Mouse (Mus musculus) CH12.LX (cell line): ENCODE measurements around the gene AC170998.1. TPM values are rescaled to one million over a fixed set of nuclear protein-coding genes. Genes with fewer than 3 reads are reported as not detected.

Experiments used
- DNase-seq: peaks from one replicate; pipeline ENCODE4 v3.0.0-alpha.2; 2013; ENCODE audit errors: extremely low read depth
- H3K27ac ChIP-seq: 2 replicates; pipeline ENCODE4 v1.5.1; 2012; ENCODE audit warnings: low read depth, mild to moderate bottlenecking, control low read depth, moderate library complexity; ENCODE audit not compliant: insufficient read depth
- H3K27me3 ChIP-seq: replicated peaks from 2 replicates; pipeline ENCODE3; 2012; ENCODE audit warnings: inconsistent platforms
- H3K36me3 ChIP-seq, 2 experiments: replicated peaks in 1 of 2; 2 replicates each; pipeline versions ENCODE3 to v1.6.1; 2012; ENCODE audit warnings: inconsistent platforms in 1 of 2, low read length in 1 of 2, mild to moderate bottlenecking in 1 of 2, mixed read lengths in 1 of 2, moderate library complexity in 1 of 2; ENCODE audit not compliant: control insufficient read depth in 1 of 2, insufficient read depth in 1 of 2
- H3K4me1 ChIP-seq, 2 experiments: 2 replicates each; pipeline ENCODE4 v1.6.1; 2012; ENCODE audit warnings: inconsistent platforms in 1 of 2, moderate library complexity in 1 of 2; ENCODE audit not compliant: insufficient read depth in 2 of 2, control insufficient read depth in 1 of 2
- H3K4me2 ChIP-seq: 2 replicates; pipeline ENCODE4 v1.6.1; 2012; ENCODE audit warnings: low read depth, mild to moderate bottlenecking, control low read depth; ENCODE audit not compliant: poor library complexity, insufficient read depth, severe bottlenecking
- H3K4me3 ChIP-seq, 3 experiments: fragments of 150-350 bp in 1 of 3; sonication (generic) in 1 of 3; replicated peaks in 1 of 3; 2 replicates each; pipeline versions ENCODE3 to v1.5.1; 2011 to 2012; ENCODE audit warnings: low read depth in 2 of 3, low read length in 2 of 3, mild to moderate bottlenecking in 2 of 3, moderate library complexity in 2 of 3, control low read depth in 1 of 3, improper control_type of control experiment in 1 of 3, inconsistent platforms in 1 of 3, mixed read lengths in 1 of 3; ENCODE audit not compliant: poor library complexity in 1 of 3
- H3K79me2 ChIP-seq: replicated peaks from 2 replicates; pipeline ENCODE4 v1.6.1; 2012; ENCODE audit warnings: mild to moderate bottlenecking, moderate library complexity; ENCODE audit not compliant: control insufficient read depth, poor library complexity, insufficient read depth, severe bottlenecking; ENCODE audit errors: extremely low read depth
- H3K9ac ChIP-seq: 2 replicates; pipeline ENCODE4 v1.6.1; 2012; ENCODE audit warnings: low read depth, mild to moderate bottlenecking, control low read depth, moderate library complexity; ENCODE audit not compliant: insufficient read depth
- H3K9me3 ChIP-seq: replicated peaks from 2 replicates; pipeline ENCODE3; 2012; ENCODE audit warnings: low read length, inconsistent platforms, mixed read lengths
- BHLHE40 ChIP-seq: IDR thresholded peaks from 2 replicates; pipeline ENCODE4 v1.6.1; 2011; ENCODE audit warnings: mild to moderate bottlenecking, low read depth, low read length, improper control_type of control experiment
- CHD1 ChIP-seq: IDR thresholded peaks from 2 replicates; pipeline ENCODE4 v1.6.1; 2012; ENCODE audit warnings: low read depth, low read length, improper control_type of control experiment, inconsistent platforms
- CHD2 ChIP-seq: IDR thresholded peaks from 2 replicates; pipeline ENCODE4 v1.6.1; 2011; ENCODE audit warnings: low read length, improper control_type of control experiment
- E2F4 ChIP-seq: IDR thresholded peaks from 2 replicates; pipeline ENCODE4 v1.6.1; 2011; ENCODE audit warnings: low read depth, low read length, improper control_type of control experiment; ENCODE audit not compliant: insufficient replicate concordance
- ETS1 ChIP-seq: conservative IDR thresholded peaks from 2 replicates; pipeline ENCODE4 v1.6.1; 2012; ENCODE audit warnings: low read depth, mild to moderate bottlenecking, inconsistent platforms, low read length, improper control_type of control experiment, moderate library complexity
- GABPA ChIP-seq: IDR thresholded peaks from 2 replicates; pipeline ENCODE4 v1.6.1; 2012; ENCODE audit warnings: low read depth, low read length, improper control_type of control experiment, inconsistent platforms; ENCODE audit not compliant: insufficient replicate concordance
- IRF4 ChIP-seq: IDR thresholded peaks from 2 replicates; pipeline ENCODE4 v1.6.1; 2014; ENCODE audit warnings: low read depth, mild to moderate bottlenecking, inconsistent platforms, low read length, improper control_type of control experiment
- JUND ChIP-seq: conservative IDR thresholded peaks from 2 replicates; pipeline ENCODE4 v1.6.1; 2011; ENCODE audit warnings: low read depth, low read length, improper control_type of control experiment
- MAFK ChIP-seq: IDR thresholded peaks from 2 replicates; pipeline ENCODE4 v1.6.1; 2011; ENCODE audit warnings: low read length, improper control_type of control experiment; ENCODE audit not compliant: insufficient replicate concordance
- MAX ChIP-seq: IDR thresholded peaks from 2 replicates; pipeline ENCODE4 v1.6.1; 2011; ENCODE audit warnings: low read length, improper control_type of control experiment
- MAZ ChIP-seq: IDR thresholded peaks from 2 replicates; pipeline ENCODE4 v1.6.1; 2012; ENCODE audit warnings: low read depth, mild to moderate bottlenecking, inconsistent platforms, low read length, improper control_type of control experiment, moderate library complexity
- MEF2A ChIP-seq: IDR thresholded peaks from 2 replicates; pipeline ENCODE4 v1.6.1; 2014; ENCODE audit warnings: low read depth, mild to moderate bottlenecking, inconsistent platforms, low read length, improper control_type of control experiment, borderline replicate concordance
- MXI1 ChIP-seq: IDR thresholded peaks from 2 replicates; pipeline ENCODE4 v1.6.1; 2011; ENCODE audit warnings: mild to moderate bottlenecking, low read depth, low read length, improper control_type of control experiment
- MYC ChIP-seq: IDR thresholded peaks from 2 replicates; pipeline ENCODE4 v1.6.1; 2011; ENCODE audit warnings: low read depth, mild to moderate bottlenecking, improper control_type of control experiment, low read length
- NELFE ChIP-seq: IDR thresholded peaks from 2 replicates; pipeline ENCODE4 v1.6.1; 2011; ENCODE audit warnings: low read depth, low read length, improper control_type of control experiment
- NRF1 ChIP-seq: IDR thresholded peaks from 2 replicates; pipeline ENCODE4 v1.6.1; 2014; ENCODE audit warnings: low read depth, mild to moderate bottlenecking, inconsistent platforms, low read length, improper control_type of control experiment, moderate library complexity
- PAX5 ChIP-seq: IDR thresholded peaks from 2 replicates; pipeline ENCODE4 v1.6.1; 2012; ENCODE audit warnings: low read length, inconsistent platforms, mixed read lengths
- POLR2A ChIP-seq: IDR thresholded peaks from 2 replicates; pipeline ENCODE4 v1.6.1; 2011; ENCODE audit warnings: low read depth, mild to moderate bottlenecking, improper control_type of control experiment, low read length
- RAD21 ChIP-seq: IDR thresholded peaks from 2 replicates; pipeline ENCODE4 v1.6.1; 2011; ENCODE audit warnings: low read depth, mild to moderate bottlenecking, low read length, improper control_type of control experiment, moderate library complexity
- RCOR1 ChIP-seq: conservative IDR thresholded peaks from 2 replicates; pipeline ENCODE4 v1.6.1; 2012; ENCODE audit warnings: low read depth, mild to moderate bottlenecking, inconsistent platforms, low read length, improper control_type of control experiment
- TBP ChIP-seq: conservative IDR thresholded peaks from 2 replicates; pipeline ENCODE4 v1.6.1; 2011; ENCODE audit warnings: low read depth, low read length, improper control_type of control experiment
- TCF12 ChIP-seq: IDR thresholded peaks from 2 replicates; pipeline ENCODE4 v1.6.1; 2014; ENCODE audit warnings: low read depth, mild to moderate bottlenecking, inconsistent platforms, low read length, improper control_type of control experiment
- ZMIZ1 ChIP-seq: IDR thresholded peaks from 2 replicates; pipeline ENCODE4 v1.6.1; 2012; ENCODE audit warnings: low read depth, mild to moderate bottlenecking, inconsistent platforms, low read length, improper control_type of control experiment
- ZNF384 ChIP-seq: IDR thresholded peaks from 2 replicates; pipeline ENCODE4 v1.6.1; 2012; ENCODE audit warnings: low read depth, low read length, improper control_type of control experiment, inconsistent platforms
- dilution Hi-C: fragments of 300-500 bp; cut with MboI; formaldehyde crosslinking; loops from 2 replicates; pipeline ENCODE4 v1.14.3; 2020; ENCODE audit warnings: low sequenced_read_pairs; ENCODE audit not compliant: extremely low pct_unique_long_range_greater_than_20kb, extremely low pct_ligation_motif_present
- in situ Hi-C: fragments of 300-500 bp; cut with MboI; formaldehyde crosslinking; loops from 3 replicates; pipeline ENCODE4 v1.14.3; 2019; ENCODE audit warnings: low sequenced_read_pairs, low pct_ligation_motif_present, low pct_unique_long_range_greater_than_20kb, mixed read lengths
- polyA plus RNA-seq: library from polyadenylated mRNA; unstranded; fragments of >175 nt; gene quantifications from 2 replicates; pipeline ENCODE4 v1.2.1, GENCODE M21; 2012; ENCODE audit warnings: low read depth; ENCODE audit not compliant: insufficient read length
- total RNA-seq, 2 experiments: library from RNA; depleted of rRNA; stranded (reverse); fragments of 300-350 nt in 1 of 2; fragments of >200 nt in 1 of 2; gene quantifications; 2 replicates each; pipeline ENCODE4 v1.2.3; 2012 to 2014

The AC170998.1 gene
- 0.38 TPM in 1 of 2 replicates, not detected in the other for total RNA-seq (2012; rRNA removed)
- total RNA-seq (2014; rRNA removed) = not detected in 2 replicates
- polyA plus RNA-seq = 0.50 TPM in 1 of 2 replicates, not detected in the other

DNA sequence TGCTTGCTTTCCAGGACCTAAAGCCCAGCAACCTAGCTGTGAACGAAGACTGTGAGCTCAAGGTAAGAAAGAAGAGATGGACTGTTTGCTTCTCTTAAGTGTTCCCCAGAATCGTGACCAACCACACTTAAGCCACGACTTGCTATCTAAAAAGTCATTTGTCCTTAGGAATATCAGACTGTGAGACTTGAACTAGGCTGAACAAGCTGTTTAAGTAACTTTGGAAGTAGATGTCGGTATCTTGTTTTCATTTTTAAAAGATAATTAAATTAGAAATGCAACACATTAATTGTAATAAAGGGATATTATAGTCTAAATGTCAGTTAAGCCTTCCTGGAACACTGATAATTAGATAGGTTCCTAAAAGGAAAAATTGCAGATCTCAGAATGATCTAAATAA, at the start of gene AC170998.1:
Gene AC170998.1 (plus strand): TSS at position 301 of the 400 bp plus-strand sequence.
- no peak for DNase-seq
- Histone ChIP-seq H3K27me3 (no peaks in the 10 kb centered on the region), H3K79me2 (no peaks in the 10 kb centered on the region), H3K4me1 (no peaks in the 10 kb centered on the region)
- dilution Hi-C loops = no loop called here
- no peak for TF ChIP-seq TCF12
- TF ChIP-seq GABPA = no peak
- TF ChIP-seq E2F4 = no peak
- no peak for TF ChIP-seq JUND
- TF ChIP-seq NRF1 = no peak
- TF ChIP-seq MYC = no peak
- TF ChIP-seq CHD2 = no peak
- TF ChIP-seq ZNF384 = no peak
- no peak for TF ChIP-seq PAX5
- TF ChIP-seq TBP = no peak
- TF ChIP-seq POLR2A = no peak
- TF ChIP-seq RCOR1 = no peak
- no peak for TF ChIP-seq NELFE
- no peak for TF ChIP-seq ZMIZ1
- no peak for TF ChIP-seq MAZ
- TF ChIP-seq RAD21 = no peak
- TF ChIP-seq MEF2A = no peak
- TF ChIP-seq ETS1 = no peak
- TF ChIP-seq MAFK = no peak
- TF ChIP-seq BHLHE40 = no peak
- TF ChIP-seq, all 38 proteins: peak for 0
- Histone ChIP-seq H3K27ac (no peak within 1 kb of the TSS), H3K36me3 (peaks cover 36 to 86% of the 10 kb centered on the region in 2 experiments), H3K4me3 (no peak within 1 kb of the TSS), H3K4me2 (no peak within 1 kb of the TSS), H3K9me3 (no peaks in the 10 kb centered on the region), H3K9ac (no peak within 1 kb of the TSS)
- in situ Hi-C loops = no loop called here

DNA sequence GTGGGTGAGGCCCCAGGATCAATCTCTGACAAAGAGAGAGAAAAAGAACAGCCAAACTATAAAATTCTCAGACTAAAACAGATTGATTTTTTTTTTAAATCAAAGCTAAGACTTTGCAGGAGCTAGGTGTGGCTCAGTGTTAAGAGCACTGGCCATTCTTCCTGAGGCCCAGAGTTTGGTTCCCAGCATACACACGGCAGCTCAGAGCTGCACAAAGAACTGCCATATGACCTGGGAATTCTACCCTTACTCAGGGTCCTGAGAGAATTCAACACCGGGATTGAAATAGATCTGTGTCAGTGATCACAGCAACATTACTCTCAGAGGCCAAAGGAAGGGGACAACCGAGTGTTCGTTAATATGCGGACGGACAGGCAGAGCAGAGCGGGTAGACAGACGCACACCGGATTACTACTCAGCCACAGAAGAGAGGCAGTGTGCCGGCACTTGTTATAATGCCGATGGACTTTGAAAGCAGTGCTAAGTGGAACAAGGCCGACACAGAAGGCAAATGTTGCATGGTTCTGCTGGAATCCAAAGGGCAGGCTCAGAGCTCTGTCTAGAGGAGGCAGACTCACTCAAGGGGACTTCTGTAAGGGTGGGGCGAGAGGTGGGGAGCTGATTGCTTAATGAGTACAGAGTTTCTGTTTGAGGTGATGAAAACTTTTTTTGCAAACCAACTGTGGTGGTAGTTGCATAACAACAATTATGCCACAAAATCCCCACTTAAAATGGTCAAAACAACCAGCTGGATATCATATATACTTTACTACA, 43.4 kb upstream of the AC170998.1 start:
- Histone ChIP-seq H3K4me2 (no peak overlapping the region), H3K27ac (no peak overlapping the region), H3K4me3 (no peak overlapping the region)
- no peak for DNase-seq
- TF ChIP-seq MAZ (no peak), MYC (no peak), BHLHE40 (no peak), MAX (no peak), IRF4 (no peak), CHD1 (no peak), ZMIZ1 (no peak), MXI1 (no peak), GABPA (no peak)
- TF ChIP-seq, all 38 proteins: peak for 0
- no peaks in the 10 kb centered on the region for H3K4me1 ChIP-seq
- dilution Hi-C loops (no loop called here), in situ Hi-C loops (no loop called here)
- no peak overlapping the region for H3K9ac ChIP-seq
- H3K9me3 ChIP-seq = peaks cover 2% of the 10 kb centered on the region
- H3K79me2 ChIP-seq = no peaks in the 10 kb centered on the region
- no peaks in the 10 kb centered on the region for H3K36me3 ChIP-seq
- no peaks in the 10 kb centered on the region for H3K27me3 ChIP-seq
